Mouse (Mus musculus) limb, embryonic 12.5 days (tissue): ENCODE results near the gene Snx17. TPM values are rescaled to one million over a fixed set of nuclear protein-coding genes. Genes with fewer than 3 reads are reported as not detected.

Source experiments
- ATAC-seq: fragments of 200-750 bp; cut with Nextera tagmentation; 2 replicates; pipeline ENCODE4 v1.8.0; 2017; ENCODE audit warnings: low read depth, moderate TSS enrichment; ENCODE audit not compliant: insufficient number of reproducible peaks, insufficient read depth, low FRiP score, low TSS enrichment
- H3K27ac ChIP-seq: fragments of 300-500 bp; sonication (generic); 2 replicates; pipeline ENCODE4 v1.5.1; 2016; ENCODE audit warnings: mild to moderate bottlenecking, moderate library complexity
- H3K27me3 ChIP-seq: fragments of 300-500 bp; sonication (generic); 2 replicates; pipeline ENCODE4 v1.6.1; 2016; ENCODE audit warnings: mild to moderate bottlenecking, moderate library complexity
- H3K36me3 ChIP-seq: fragments of 300-500 bp; sonication (generic); 2 replicates; pipeline ENCODE4 v1.6.1; 2016; ENCODE audit warnings: mild to moderate bottlenecking, moderate library complexity
- H3K4me1 ChIP-seq: fragments of 300-500 bp; sonication (generic); replicated peaks from 2 replicates; pipeline ENCODE4 v1.6.1; 2016
- H3K4me2 ChIP-seq: fragments of 300-500 bp; sonication (generic); 2 replicates; pipeline ENCODE4 v1.6.1; 2016; ENCODE audit warnings: mild to moderate bottlenecking, moderate library complexity
- H3K4me3 ChIP-seq: fragments of 300-500 bp; sonication (generic); replicated peaks from 2 replicates; pipeline ENCODE4 v1.5.1; 2016; ENCODE audit warnings: mild to moderate bottlenecking
- H3K9ac ChIP-seq: fragments of 300-500 bp; sonication (generic); replicated peaks from 2 replicates; pipeline ENCODE4 v1.6.1; 2016; ENCODE audit warnings: mild to moderate bottlenecking, moderate library complexity
- H3K9me3 ChIP-seq: fragments of 300-500 bp; sonication (generic); 2 replicates; pipeline ENCODE4 v1.6.1; 2016; ENCODE audit warnings: mild to moderate bottlenecking, moderate library complexity
- WGBS: fragments of 180-500 bp; shearing (Covaris S2); methylation state at CpG from one replicate; pipeline ENCODE4 v1.1.7; 2016; 5-methylcytosine and 5-hydroxymethylcytosine counted together
- polyA plus RNA-seq: library from polyadenylated mRNA; unstranded; fragments of >200 nt; fragmentation: Nextera tagmentation; extraction: Ambion mirVana; gene quantifications from 2 replicates; pipeline ENCODE4 v1.2.1, GENCODE M21; 2016

Gene Snx17
- 149 and 153 TPM in 2 replicates for polyA plus RNA-seq

DNA sequence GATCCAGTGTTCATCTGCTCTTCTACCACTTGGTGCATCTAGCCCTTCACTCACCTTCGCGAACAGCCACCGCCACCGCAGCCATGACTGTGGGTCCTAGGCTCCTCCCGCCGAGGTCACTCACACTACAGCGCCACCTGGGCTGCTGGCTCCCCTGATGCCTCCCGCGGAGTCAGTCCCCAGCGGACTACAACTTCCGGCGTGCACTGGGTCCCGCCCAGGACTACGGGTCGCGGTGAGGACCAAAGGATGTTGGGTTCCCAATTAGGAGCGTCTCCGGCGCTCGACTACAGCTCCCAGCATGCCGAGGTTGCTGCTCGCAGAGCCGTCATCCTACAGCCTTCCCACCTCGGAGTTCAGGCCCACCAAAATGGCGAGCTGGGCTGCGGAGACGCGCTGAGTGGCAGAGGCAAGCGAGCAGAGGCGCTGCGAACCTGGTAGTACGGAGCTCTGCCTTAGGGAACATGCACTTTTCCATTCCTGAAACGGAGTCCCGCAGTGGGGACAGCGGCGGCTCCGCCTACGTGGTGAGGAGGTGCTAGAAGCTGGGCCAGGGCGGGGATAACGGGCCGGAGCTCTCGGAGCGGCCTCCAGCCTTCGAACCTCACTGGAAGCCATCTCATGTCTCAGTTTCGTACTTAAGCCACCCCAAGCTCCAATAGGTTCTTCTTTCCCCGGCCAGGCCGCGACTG lies at the start of gene Snx17, which contains the start of gene Eif2b4:
Gene Snx17, plus strand, starts transcription at position 289 of the 692 bp plus-strand sequence.
Gene Eif2b4, minus strand, starts transcription at position 492 of the 692 bp plus-strand sequence.
- Histone ChIP-seq H3K4me3 (peak within 1 kb of the TSS; percentile 87), H3K27ac (peak within 1 kb of the TSS; percentile 86), H3K9ac (peak within 1 kb of the TSS; percentile 87), H3K4me2 (peak within 1 kb of the TSS; percentile 88), H3K4me1 (peaks cover 19% of the 10 kb centered on the region), H3K36me3 (peaks cover 69% of the 10 kb centered on the region), H3K9me3 (no peaks in the 10 kb centered on the region), H3K27me3 (no peaks in the 10 kb centered on the region)
- under 1% methylated on average over 48 of the region's 48 CpGs for WGBS
- peak; percentile 96 for ATAC-seq

DNA sequence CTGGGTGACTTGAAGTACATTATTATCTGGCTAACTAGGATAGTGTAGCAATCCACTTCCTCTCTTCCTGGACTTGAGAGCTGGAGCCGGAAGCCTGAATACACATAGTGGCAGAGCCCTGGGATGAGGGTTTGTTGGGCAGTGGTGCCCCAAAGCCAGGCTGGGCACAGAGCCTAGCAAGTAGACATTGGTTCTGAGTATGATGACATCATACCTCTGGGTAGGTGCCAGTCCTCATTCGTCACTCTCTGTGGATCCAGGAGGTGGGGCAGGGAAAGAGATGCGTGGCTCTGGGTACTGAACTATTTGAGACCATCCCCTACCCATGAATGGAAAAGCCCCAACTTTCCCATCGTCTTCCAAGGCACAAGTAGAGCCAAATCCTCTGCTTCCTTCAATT lies 43.2 kb upstream of the Snx17 start:
- Histone ChIP-seq H3K27me3 (no peaks in the 10 kb centered on the region), H3K9me3 (no peaks in the 10 kb centered on the region), H3K36me3 (peaks cover 50% of the 10 kb centered on the region), H3K4me3 (no peak overlapping the region), H3K9ac (no peak overlapping the region), H3K4me2 (no peak overlapping the region), H3K4me1 (peaks cover 10% of the 10 kb centered on the region), H3K27ac (no peak overlapping the region)
- ATAC-seq = no peak
- 93% methylated on average over 4 of the region's 4 CpGs for WGBS

DNA sequence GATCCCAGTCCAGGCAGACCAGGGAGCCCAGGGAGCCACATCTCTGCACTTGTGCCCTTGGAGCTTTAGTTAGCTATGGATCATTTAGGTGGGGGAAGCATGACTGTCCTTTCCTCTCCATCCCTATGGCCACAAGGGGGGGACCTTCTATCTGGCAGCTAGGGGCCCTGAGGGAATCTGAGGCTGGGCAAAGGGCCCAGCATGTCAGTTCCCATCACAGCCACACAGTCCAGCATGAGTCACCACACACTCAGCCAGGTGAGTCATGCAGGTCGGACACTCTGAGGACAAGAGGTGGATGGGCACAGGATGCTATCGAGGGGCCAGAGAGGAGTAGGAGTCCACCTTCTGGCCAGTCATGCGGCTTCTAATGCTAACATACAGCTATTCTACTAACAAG lies 41.3 kb upstream of the Snx17 start:
- no peak for ATAC-seq
- Histone ChIP-seq H3K4me1 (peaks cover 11% of the 10 kb centered on the region), H3K36me3 (peaks cover 47% of the 10 kb centered on the region), H3K4me3 (no peak overlapping the region), H3K4me2 (no peak overlapping the region), H3K9ac (no peak overlapping the region), H3K9me3 (no peaks in the 10 kb centered on the region), H3K27me3 (no peaks in the 10 kb centered on the region), H3K27ac (no peak overlapping the region)
- 85% methylated on average over 3 of the region's 3 CpGs for WGBS

GRCm38 (mm10) chr5:31153516-31154151 lies 39.4 kb upstream of the Snx17 start:
- Histone ChIP-seq H3K4me2 (peak overlapping the region; percentile 87), H3K4me1 (peaks cover 11% of the 10 kb centered on the region), H3K4me3 (peak overlapping the region; percentile 63), H3K27me3 (no peaks in the 10 kb centered on the region), H3K9me3 (no peaks in the 10 kb centered on the region), H3K27ac (peak overlapping the region; percentile 64; the same call in 1 of the 2 replicates), H3K36me3 (peaks cover 53% of the 10 kb centered on the region), H3K9ac (peak overlapping the region; percentile 63)
- ATAC-seq = peak; percentile 21; the same call in 1 of the 2 replicates
- WGBS = 36% methylated on average over 6 of the region's 6 CpGs

DNA sequence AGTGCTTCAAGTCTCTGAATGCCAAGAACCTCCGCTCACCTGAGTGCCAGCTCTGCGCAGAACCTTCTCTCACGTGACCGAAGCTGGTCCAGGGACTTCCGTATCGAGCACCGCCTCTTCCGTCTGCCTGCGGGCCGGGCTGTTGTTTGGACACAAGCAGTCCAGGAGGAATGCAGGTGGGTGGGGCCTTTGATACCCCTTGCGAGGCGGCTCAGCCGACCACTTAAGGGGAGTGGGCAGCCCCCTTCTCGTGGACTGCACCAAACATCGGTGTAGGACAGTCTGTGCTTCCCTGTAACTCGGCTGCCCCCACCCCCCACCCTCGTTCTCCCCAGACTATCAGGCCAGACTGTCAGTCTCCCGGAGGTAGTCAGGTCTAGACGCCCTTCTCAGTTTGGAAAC lies 38.9 kb upstream of the Snx17 start, which contains the start of gene Mpv17:
Gene Mpv17, minus strand, starts transcription at position 100 of the 402 bp plus-strand sequence.
- under 1% methylated on average over 19 of the region's 19 CpGs for WGBS
- H3K4me1 ChIP-seq = peaks cover 11% of the 10 kb centered on the region
- no peaks in the 10 kb centered on the region for H3K9me3 ChIP-seq
- peaks cover 57% of the 10 kb centered on the region for H3K36me3 ChIP-seq
- no peaks in the 10 kb centered on the region for H3K27me3 ChIP-seq
- peak within 1 kb of the TSS; percentile 63 for H3K9ac ChIP-seq
- peak within 1 kb of the TSS; percentile 87 for H3K4me2 ChIP-seq
- ATAC-seq = peak; percentile 89
- peak within 1 kb of the TSS; percentile 79 for H3K27ac ChIP-seq
- H3K4me3 ChIP-seq = peak within 1 kb of the TSS; percentile 63

DNA sequence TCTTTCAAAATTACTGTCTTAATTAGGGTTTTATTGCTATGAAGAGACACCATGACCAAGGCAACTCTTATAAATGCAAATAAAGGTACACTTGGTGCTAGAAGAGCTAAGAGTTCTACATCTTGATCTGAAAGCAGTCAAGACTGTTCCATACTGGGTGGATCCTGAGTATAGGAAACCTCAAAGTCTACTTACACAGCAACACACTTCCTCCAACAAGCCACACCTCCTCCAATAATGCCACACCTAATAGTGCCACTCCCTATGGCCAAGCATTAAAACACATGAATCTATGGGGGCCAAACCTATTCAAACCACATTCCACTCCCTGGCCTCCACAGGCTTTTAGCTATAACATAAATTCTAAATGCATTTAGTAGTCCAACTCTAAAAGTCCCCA lies 30.6 kb upstream of the Snx17 start:
- Histone ChIP-seq H3K27ac (no peak overlapping the region), H3K4me2 (no peak overlapping the region), H3K9ac (no peak overlapping the region), H3K4me3 (no peak overlapping the region), H3K9me3 (no peaks in the 10 kb centered on the region), H3K36me3 (peaks cover 96% of the 10 kb centered on the region), H3K4me1 (no peaks in the 10 kb centered on the region), H3K27me3 (no peaks in the 10 kb centered on the region)
- ATAC-seq = no peak

DNA sequence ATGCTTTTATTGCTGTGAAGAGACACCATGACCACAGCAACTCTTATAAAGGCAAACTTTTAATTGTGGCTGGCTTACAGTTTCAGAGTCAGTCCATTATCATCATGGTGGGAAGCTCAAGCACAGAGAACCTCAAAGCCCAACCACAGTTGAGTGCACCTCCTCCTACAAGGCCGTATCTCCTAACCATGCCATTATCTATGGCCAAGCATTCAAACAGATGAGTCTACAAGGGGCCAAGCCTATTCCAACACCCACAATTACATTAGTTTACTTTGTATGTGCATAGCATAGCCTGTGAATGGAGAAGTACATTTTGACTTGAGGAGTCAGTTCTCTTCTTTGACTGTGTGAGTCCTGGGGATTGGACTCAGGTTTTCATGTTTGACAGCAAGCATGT lies 28.1 kb upstream of the Snx17 start:
- H3K4me2 ChIP-seq = no peak overlapping the region
- 91% methylated on average over 1 of the region's 1 CpGs for WGBS
- H3K27ac ChIP-seq = no peak overlapping the region
- H3K4me3 ChIP-seq = no peak overlapping the region
- H3K4me1 ChIP-seq = no peaks in the 10 kb centered on the region
- no peak overlapping the region for H3K9ac ChIP-seq
- H3K9me3 ChIP-seq = no peaks in the 10 kb centered on the region
- no peaks in the 10 kb centered on the region for H3K27me3 ChIP-seq
- no peak for ATAC-seq
- H3K36me3 ChIP-seq = peaks cover 96% of the 10 kb centered on the region

- H3K4me1 ChIP-seq = no peaks in the 10 kb centered on the region
- no peaks in the 10 kb centered on the region for H3K27me3 ChIP-seq
- no peak overlapping the region for H3K4me3 ChIP-seq
- WGBS = 88% methylated on average over 4 of the region's 4 CpGs
- no peak for ATAC-seq
- no peak overlapping the region for H3K9ac ChIP-seq
- H3K9me3 ChIP-seq = no peaks in the 10 kb centered on the region
- no peak overlapping the region for H3K27ac ChIP-seq
- H3K4me2 ChIP-seq = no peak overlapping the region
- peaks cover 99% of the 10 kb centered on the region for H3K36me3 ChIP-seq
Measured at GRCm38 (mm10) chr5:31168630-31169029, 24.4 kb upstream of the Snx17 start.

DNA sequence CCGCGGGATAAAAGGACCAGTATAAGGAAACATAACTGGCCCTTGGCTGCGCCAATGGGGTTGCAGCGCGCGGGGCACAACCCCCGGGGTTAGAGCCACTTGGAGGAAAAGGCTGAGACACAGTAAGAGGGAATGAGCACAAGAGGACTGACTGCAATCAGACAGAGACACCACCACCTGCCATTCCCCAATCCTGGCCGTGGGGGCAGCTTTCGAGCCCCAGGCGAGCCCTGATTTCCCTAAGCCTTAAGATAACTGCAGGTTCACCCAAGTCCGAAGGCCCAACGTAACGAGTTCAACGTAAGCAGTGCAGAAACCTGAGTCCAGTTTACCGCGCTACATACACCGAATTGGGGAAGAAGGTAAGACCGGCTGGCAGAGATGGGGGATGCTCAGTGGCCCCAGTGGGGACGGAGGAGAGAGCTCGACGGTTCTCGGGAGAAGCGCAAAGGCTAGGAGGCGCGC lies 13.7 kb upstream of the Snx17 start:
- Histone ChIP-seq H3K9me3 (no peaks in the 10 kb centered on the region), H3K27ac (peak overlapping the region; percentile 98), H3K4me3 (peak overlapping the region; percentile 66), H3K36me3 (peaks cover 14% of the 10 kb centered on the region), H3K27me3 (no peaks in the 10 kb centered on the region), H3K4me1 (peaks cover 5% of the 10 kb centered on the region; the same call in 1 of the 2 replicates), H3K9ac (peak overlapping the region; percentile 83), H3K4me2 (peak overlapping the region; percentile 82)
- WGBS = under 1% methylated on average over 25 of the region's 25 CpGs
- peak; percentile 60 for ATAC-seq

DNA sequence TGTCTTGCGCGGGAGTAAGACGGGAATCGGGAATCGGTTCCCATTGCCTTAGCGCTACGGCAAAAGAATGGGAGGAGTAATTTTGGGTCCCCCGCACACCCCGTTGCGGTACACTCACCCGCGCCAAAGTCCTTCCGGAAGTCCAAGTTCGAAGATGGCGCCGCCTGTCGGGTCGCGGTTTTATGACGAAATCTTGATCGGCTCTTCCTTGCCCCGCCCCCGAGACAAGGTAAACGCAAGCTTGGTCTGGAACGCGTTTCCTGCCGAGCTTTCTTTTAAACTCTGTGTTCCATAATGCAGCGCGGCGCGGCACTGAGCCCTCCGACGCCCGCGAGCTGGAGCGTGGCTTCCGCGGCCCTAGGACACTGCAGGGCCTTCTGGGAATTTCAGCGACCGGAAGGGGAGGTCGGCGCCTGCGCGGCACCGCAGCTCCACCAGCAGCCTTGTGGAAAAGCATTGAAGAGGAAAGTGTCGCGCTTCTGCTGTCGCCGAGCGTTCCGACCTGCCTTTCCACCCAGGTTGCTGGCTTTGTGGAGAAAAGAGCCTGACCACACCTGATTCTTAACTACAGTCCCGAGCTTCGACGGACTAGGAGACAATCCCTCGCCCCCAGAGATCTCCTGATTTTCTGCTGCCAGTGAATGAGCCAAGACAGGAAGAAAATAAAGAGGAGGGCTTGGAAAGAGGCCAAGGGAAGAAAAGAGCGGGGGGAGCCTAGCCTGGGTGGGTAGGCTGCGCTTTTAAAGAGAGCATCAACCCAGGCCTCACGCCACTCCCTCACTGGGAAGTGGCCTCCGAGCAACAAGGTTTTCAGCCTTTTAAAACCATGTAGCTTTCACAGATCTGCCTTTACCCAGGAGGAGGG lies 13.0 kb upstream of the Snx17 start, which contains the start of the genes Gm29609 and Gtf3c2:
Gene Gm29609, minus strand, starts transcription at position 146 of the 865 bp plus-strand sequence.
Gene Gtf3c2, minus strand, starts transcription at position 379 of the 865 bp plus-strand sequence.
- Histone ChIP-seq H3K9me3 (no peaks in the 10 kb centered on the region), H3K4me2 (peak within 1 kb of the TSS; percentile 82), H3K4me1 (peaks cover 5% of the 10 kb centered on the region; the same call in 1 of the 2 replicates), H3K36me3 (peaks cover 8% of the 10 kb centered on the region), H3K9ac (peak within 1 kb of the TSS; percentile 83), H3K4me3 (peak within 1 kb of the TSS; percentile 66), H3K27ac (peak within 1 kb of the TSS; percentile 98), H3K27me3 (no peaks in the 10 kb centered on the region)
- WGBS = under 1% methylated on average over 59 of the region's 59 CpGs
- peak; percentile 98 for ATAC-seq
